Mouse (Mus musculus): ENCODE measurements at regions not wholly inside any gene's neighbourhood (a gene's known extent, or its start where the extent isn't known, plus 50 kb on each side); places are given as distances from the start of the nearest gene placed in this dataset.

- DNase-seq: no peak
Measured at GRCm38 (mm10) chr2:50527425-50527824, 230.8 kb upstream of the Mmadhc start.

- DNase-seq: no peak
Measured at GRCm38 (mm10) chr2:50524838-50525615, 228.4 kb upstream of the Mmadhc start.

- DNase-seq: no peak
Measured at GRCm38 (mm10) chr2:50520169-50520568, 223.6 kb upstream of the Mmadhc start.

- DNase-seq: no peak
Measured at GRCm38 (mm10) chr2:50519129-50519504, 222.5 kb upstream of the Mmadhc start.

GRCm38 (mm10) chr2:50518371-50519128 is 221.9 kb upstream of the Mmadhc start:
- DNase-seq: peak; percentile 7

- DNase-seq: no peak
Measured at GRCm38 (mm10) chr2:50513276-50513675, 216.7 kb upstream of the Mmadhc start.

- no peak for DNase-seq
Measured at GRCm38 (mm10) chr2:50498713-50499112, 202.1 kb upstream of the Mmadhc start.

GRCm38 (mm10) chr2:50496057-50496433 is 199.4 kb upstream of the Mmadhc start:
- no peak for DNase-seq

- DNase-seq: no peak
Measured at GRCm38 (mm10) chr2:50495141-50496056, 198.8 kb upstream of the Mmadhc start.

- no peak for DNase-seq
Measured at GRCm38 (mm10) chr2:50493597-50494335, 197.2 kb upstream of the Mmadhc start.

GRCm38 (mm10) chr2:50463799-50464198 is 167.2 kb upstream of the Mmadhc start:
- no peak for DNase-seq

- no peak for DNase-seq
Measured at GRCm38 (mm10) chr2:50462378-50462777, 165.8 kb upstream of the Mmadhc start.

GRCm38 (mm10) chr2:50456654-50457053 is 160.1 kb upstream of the Mmadhc start:
- DNase-seq: no peak

- no peak for DNase-seq
Measured at GRCm38 (mm10) chr2:50448117-50448516, 151.5 kb upstream of the Mmadhc start.

- DNase-seq: no peak
Measured at GRCm38 (mm10) chr2:50445963-50446485, 149.4 kb upstream of the Mmadhc start.

- no peak for DNase-seq
Measured at GRCm38 (mm10) chr2:50440333-50440732, 143.7 kb upstream of the Mmadhc start.

GRCm38 (mm10) chr2:50433166-50433565 is 136.6 kb upstream of the Mmadhc start:
- DNase-seq: no peak

- DNase-seq: no peak
Measured at GRCm38 (mm10) chr2:50425151-50425550, 128.6 kb upstream of the Mmadhc start.

GRCm38 (mm10) chr2:50419648-50420047 is 123.0 kb upstream of the Mmadhc start:
- DNase-seq: no peak

- DNase-seq: peak; percentile 5
Measured at GRCm38 (mm10) chr2:50417643-50418042, 121.0 kb upstream of the Mmadhc start.

GRCm38 (mm10) chr2:50417135-50417534 is 120.5 kb upstream of the Mmadhc start:
- no peak for DNase-seq

GRCm38 (mm10) chr2:50416056-50416455 is 119.5 kb upstream of the Mmadhc start:
- no peak for DNase-seq

All from heart, postnatal 4 days (tissue).